Mouse (Mus musculus) lung, postnatal 0 days (tissue): Measurements from ENCODE around the gene Evx2. TPM values are rescaled to one million over a fixed set of nuclear protein-coding genes. Genes with fewer than 3 reads are reported as not detected.

ENCODE experiments used
- ATAC-seq: fragments of 200-750 bp; cut with Nextera tagmentation; 2 replicates; pipeline ENCODE4 v1.8.0; 2017; ENCODE audit warnings: moderate library complexity
- DNase-seq: peaks from one replicate; pipeline ENCODE4 v3.0.0-alpha.2; 2016; ENCODE audit warnings: low spot score
- H3K27ac ChIP-seq: fragments of 300-500 bp; sonication (generic); 2 replicates; pipeline ENCODE4 v1.5.1; 2014; ENCODE audit warnings: antibody characterized with exemption, mild to moderate bottlenecking, low read length, mixed read lengths
- H3K27me3 ChIP-seq: fragments of 300-500 bp; sonication (generic); replicated peaks from 2 replicates; pipeline ENCODE4 v1.6.1; 2014; ENCODE audit warnings: low read length, mixed read lengths; ENCODE audit not compliant: insufficient read depth
- H3K36me3 ChIP-seq: fragments of 300-500 bp; sonication (generic); 2 replicates; pipeline ENCODE4 v1.6.1; 2014; ENCODE audit warnings: low read length, mixed read lengths; ENCODE audit not compliant: insufficient read depth
- H3K4me1 ChIP-seq: fragments of 300-500 bp; sonication (generic); 2 replicates; pipeline ENCODE4 v1.6.1; 2014; ENCODE audit warnings: antibody characterized with exemption, low read depth, low read length, mixed read lengths; ENCODE audit not compliant: insufficient read depth
- H3K4me2 ChIP-seq: fragments of 300-500 bp; sonication (generic); replicated peaks from 2 replicates; pipeline ENCODE4 v1.6.1; 2014; ENCODE audit warnings: low read depth, mild to moderate bottlenecking, low read length, moderate library complexity, mixed read lengths
- H3K4me3 ChIP-seq: fragments of 300-500 bp; sonication (generic); 2 replicates; pipeline ENCODE4 v1.5.1; 2014; ENCODE audit warnings: low read depth, low read length
- H3K9ac ChIP-seq: fragments of 300-500 bp; sonication (generic); replicated peaks from 2 replicates; pipeline ENCODE4 v1.6.1; 2014; ENCODE audit warnings: low read depth, mild to moderate bottlenecking
- H3K9me3 ChIP-seq: fragments of 300-500 bp; sonication (generic); 2 replicates; pipeline ENCODE4 v1.6.1; 2016; ENCODE audit warnings: low read length, mixed read lengths
- CTCF ChIP-seq: IDR thresholded peaks from 2 replicates; pipeline ENCODE4 v1.5.1; 2016; ENCODE audit warnings: antibody characterized with exemption, mild to moderate bottlenecking
- EP300 ChIP-seq: IDR thresholded peaks from 2 replicates; pipeline ENCODE4 v1.6.1; 2016; ENCODE audit warnings: antibody characterized with exemption, mild to moderate bottlenecking, control low read depth
- WGBS: fragments of 180-500 bp; shearing (Covaris S2); extraction: QIAGEN DNeasy Blood & Tissue Kit; methylation state at CpG from one replicate; pipeline ENCODE4 v1.1.7; 2014; 5-methylcytosine and 5-hydroxymethylcytosine counted together
- polyA plus RNA-seq: library from polyadenylated mRNA; unstranded; fragments of >200 nt; fragmentation: Nextera tagmentation; extraction: Ambion mirVana; gene quantifications from 2 replicates; pipeline ENCODE4 v1.2.1, GENCODE M21; 2015

Gene Evx2
- polyA plus RNA-seq, 1 experiment from 2014 or later, result not detected

DNA sequence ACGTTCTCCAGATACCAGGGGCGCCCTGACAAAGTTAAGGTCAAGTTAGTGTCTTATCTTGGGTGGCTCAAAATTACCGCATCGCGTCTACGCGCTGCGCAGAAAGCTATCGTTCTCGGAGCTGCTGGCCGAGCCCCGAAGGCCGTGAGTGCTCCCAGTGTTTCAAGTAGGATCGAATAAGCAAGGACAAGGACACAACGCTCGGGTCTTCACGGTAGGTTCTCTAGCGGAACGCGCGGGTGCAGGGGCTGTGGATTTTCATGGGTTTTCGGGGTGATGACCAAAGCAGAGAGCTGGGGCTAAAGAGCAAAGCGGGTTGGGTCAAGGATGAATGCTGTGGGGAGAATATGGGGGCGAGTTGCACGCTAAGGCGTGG is 20.2 kb upstream of the Evx2 start:
- Histone ChIP-seq H3K9ac (no peak overlapping the region), H3K27me3 (peaks cover 92% of the 10 kb centered on the region), H3K4me3 (0 out of 2 replicates have a peak overlapping the region, but pooled peaks have one; percentile 3), H3K36me3 (no peaks in the 10 kb centered on the region), H3K4me2 (no peak overlapping the region), H3K27ac (no peak overlapping the region), H3K9me3 (no peaks in the 10 kb centered on the region), H3K4me1 (peaks cover 5% of the 10 kb centered on the region; the same call in 1 of the 2 replicates)
- TF ChIP-seq EP300 (no peak), CTCF (no peak)
- DNase-seq, result no peak
- no peak for ATAC-seq
- WGBS, result 1% methylated on average over 26 of the region's 26 CpGs

DNA sequence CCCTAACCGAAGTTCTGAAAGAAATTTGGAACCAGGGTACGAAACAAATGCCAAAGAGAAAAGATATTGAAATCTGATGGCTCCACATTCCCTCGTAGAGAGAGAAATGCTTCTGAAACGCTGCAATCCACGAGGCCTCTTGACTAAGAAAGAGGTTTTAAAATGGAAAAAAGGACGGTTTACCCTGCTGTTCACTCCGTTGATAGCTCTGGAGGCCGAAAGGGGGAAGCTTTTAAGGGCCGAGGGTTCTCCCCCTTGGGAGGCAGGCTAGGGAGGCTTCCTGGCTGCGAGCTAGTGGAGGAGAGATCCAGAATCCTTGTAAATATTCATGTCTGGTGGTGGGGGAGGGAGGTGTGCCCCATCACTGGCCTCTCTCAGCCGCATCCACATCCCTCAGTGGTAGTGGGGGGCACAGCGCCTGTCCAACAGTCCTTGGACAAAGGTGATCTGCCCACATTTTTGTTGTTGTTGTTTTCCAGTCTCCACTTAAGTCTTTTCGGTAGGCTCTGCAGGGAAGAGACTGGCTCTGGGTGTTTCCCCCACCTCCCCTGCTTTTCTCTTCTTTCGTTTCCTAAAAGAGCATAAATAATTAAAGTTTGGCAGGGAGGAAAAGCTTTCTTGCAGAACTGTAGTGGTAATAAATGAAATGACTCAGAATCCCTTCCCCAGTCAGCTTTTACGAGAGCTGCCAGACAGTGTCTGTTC is 19.7 kb upstream of the Evx2 start, which contains the start of gene Hoxd11:
Hoxd11 (plus strand) TSS at position 667 of the 705 bp plus-strand sequence.
- no peaks in the 10 kb centered on the region for H3K36me3 ChIP-seq
- no peak for TF ChIP-seq CTCF
- TF ChIP-seq EP300, result no peak
- ATAC-seq (no peak), DNase-seq (no peak)
- no peaks in the 10 kb centered on the region for H3K9me3 ChIP-seq
- H3K9ac ChIP-seq, result no peak within 1 kb of the TSS
- 0 out of 2 replicates have a peak within 1 kb of the TSS, but pooled peaks have one; percentile 3 for H3K4me3 ChIP-seq
- no peak within 1 kb of the TSS for H3K4me2 ChIP-seq
- peaks cover 90% of the 10 kb centered on the region for H3K27me3 ChIP-seq
- 2% methylated on average over 15 of the region's 15 CpGs for WGBS
- peaks cover 5% of the 10 kb centered on the region; the same call in 1 of the 2 replicates for H3K4me1 ChIP-seq
- H3K27ac ChIP-seq, result no peak within 1 kb of the TSS

DNA sequence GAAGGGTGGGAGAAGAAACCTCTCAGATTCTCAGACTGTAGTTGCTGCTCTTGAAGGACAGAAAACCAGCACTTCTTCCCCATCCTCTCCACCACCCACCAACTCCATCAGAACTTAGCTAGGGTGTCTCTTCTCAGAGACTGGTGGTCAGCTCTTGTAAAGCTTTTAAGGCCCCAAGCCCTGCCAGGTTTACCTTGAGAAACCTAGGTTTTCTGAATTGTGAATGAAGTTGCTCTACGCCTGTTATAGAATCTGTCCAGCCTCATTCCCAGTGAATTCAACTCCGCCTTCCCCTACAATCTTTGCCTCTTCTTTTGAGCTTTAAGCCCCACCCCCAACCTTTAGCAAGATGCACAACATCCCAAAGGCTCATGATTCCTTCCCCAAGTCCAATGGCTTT is 17.7 kb upstream of the Evx2 start:
- Histone ChIP-seq H3K9me3 (no peaks in the 10 kb centered on the region), H3K4me1 (peaks cover 4% of the 10 kb centered on the region; the same call in 1 of the 2 replicates), H3K4me2 (no peak overlapping the region), H3K27me3 (peaks cover 93% of the 10 kb centered on the region), H3K27ac (no peak overlapping the region), H3K9ac (no peak overlapping the region), H3K36me3 (no peaks in the 10 kb centered on the region), H3K4me3 (no peak overlapping the region)
- WGBS, result 23% methylated on average over 2 of the region's 2 CpGs
- DNase-seq, result no peak
- no peak for TF ChIP-seq CTCF
- TF ChIP-seq EP300, result no peak
- ATAC-seq, result no peak

DNA sequence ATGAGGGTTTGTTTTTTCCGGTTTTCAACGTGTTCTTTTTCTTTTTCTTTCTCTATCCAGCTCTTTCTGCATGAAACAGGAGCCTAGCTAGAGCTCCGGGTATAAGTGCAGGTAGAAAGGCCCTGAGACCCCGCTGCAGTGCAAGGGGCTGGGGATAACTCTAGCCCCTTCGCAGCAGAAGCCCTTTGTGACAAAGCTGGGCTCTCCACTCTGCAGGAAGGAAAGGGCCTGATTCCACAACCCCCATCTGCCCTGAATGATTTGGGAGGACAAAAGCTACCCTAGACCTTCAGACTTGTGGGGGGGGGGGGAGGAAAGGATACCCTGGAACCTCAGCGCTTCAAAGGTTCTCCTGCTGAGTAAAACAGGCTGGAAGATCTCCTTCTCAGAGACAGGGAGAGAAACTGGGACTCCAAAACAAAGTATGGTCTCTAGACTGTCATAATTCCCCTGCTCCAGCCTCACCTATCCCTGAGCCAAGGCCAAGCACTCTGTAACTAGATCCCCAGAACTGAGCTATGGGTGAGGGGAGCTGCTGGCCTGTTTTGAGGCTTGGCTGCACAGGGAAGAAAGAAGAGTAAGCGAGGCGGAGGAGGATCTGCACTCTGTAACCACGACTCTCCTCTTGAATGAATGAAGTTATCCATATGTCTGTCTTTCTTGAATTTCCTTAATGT is 17.2 kb upstream of the Evx2 start:
- no peak overlapping the region for H3K9ac ChIP-seq
- ATAC-seq (no peak), DNase-seq (no peak)
- H3K36me3 ChIP-seq, result no peaks in the 10 kb centered on the region
- no peaks in the 10 kb centered on the region for H3K9me3 ChIP-seq
- H3K27ac ChIP-seq, result no peak overlapping the region
- no peak for TF ChIP-seq CTCF
- TF ChIP-seq EP300, result no peak
- H3K4me1 ChIP-seq, result peaks cover 4% of the 10 kb centered on the region; the same call in 1 of the 2 replicates
- peaks cover 93% of the 10 kb centered on the region for H3K27me3 ChIP-seq
- H3K4me3 ChIP-seq, result no peak overlapping the region
- WGBS, result 2% methylated on average over 9 of the region's 9 CpGs
- H3K4me2 ChIP-seq, result no peak overlapping the region

DNA sequence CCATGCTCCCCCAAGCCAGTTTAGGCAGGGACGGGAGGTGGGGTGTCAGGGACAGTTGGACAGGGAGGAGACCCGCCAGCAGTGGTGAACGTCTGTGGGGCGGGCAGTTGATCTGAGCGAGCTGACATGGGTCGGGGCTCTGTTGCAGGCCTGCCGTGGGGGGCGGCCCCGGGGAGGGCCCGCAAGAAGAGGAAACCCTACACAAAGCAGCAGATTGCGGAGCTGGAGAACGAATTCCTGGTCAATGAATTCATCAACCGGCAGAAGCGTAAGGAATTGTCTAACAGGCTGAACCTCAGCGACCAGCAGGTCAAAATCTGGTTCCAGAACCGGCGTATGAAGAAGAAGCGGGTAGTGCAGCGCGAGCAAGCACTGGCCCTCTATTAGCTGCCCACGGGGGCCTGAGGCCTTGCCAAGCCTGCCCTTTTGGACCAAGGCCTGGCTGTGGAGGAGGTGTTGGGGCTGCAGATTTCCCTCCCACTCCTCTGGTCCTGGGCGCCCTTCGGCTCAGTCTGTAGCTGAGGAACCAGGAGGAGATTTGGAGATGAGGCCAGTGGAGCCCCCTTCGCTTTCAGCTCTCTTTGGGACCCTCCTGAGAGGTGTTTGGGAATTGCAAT is 16.4 kb upstream of the Evx2 start:
- Histone ChIP-seq H3K27ac (no peak overlapping the region), H3K4me2 (no peak overlapping the region), H3K36me3 (no peaks in the 10 kb centered on the region), H3K4me3 (no peak overlapping the region), H3K27me3 (peaks cover 91% of the 10 kb centered on the region), H3K9me3 (no peaks in the 10 kb centered on the region), H3K9ac (no peak overlapping the region), H3K4me1 (peaks cover 4% of the 10 kb centered on the region; the same call in 1 of the 2 replicates)
- no peak for DNase-seq
- no peak for TF ChIP-seq EP300
- no peak for TF ChIP-seq CTCF
- WGBS, result 3% methylated on average over 24 of the region's 24 CpGs
- ATAC-seq, result no peak
